Mouse (Mus musculus) layer of hippocampus, adult 18-20 months (tissue): ENCODE measurements around the gene Fam172a. TPM values are rescaled to one million over a fixed set of nuclear protein-coding genes. Genes with fewer than 3 reads are reported as not detected.

Experiments
- DNase-seq, 2 experiments: peaks; one replicate each; pipeline ENCODE4 v3.0.0; 2022; ENCODE audit warnings: low spot score in 2 of 2
- total RNA-seq, 2 experiments: library from RNA; stranded (reverse); gene quantifications; 2 replicates each; pipeline ENCODE4 v1.2.3; 2021

The Fam172a gene
- total RNA-seq, 2 experiments from 2014 or later, result 36.5 to 38.5 TPM

GRCm38 (mm10) chr13:78197819-78198390 lies 496.1 kb downstream of the Fam172a start:
- DNase-seq, result peak in 1 of 2 experiments; percentile 45

GRCm38 (mm10) chr13:78198391-78198870 lies 496.6 kb downstream of the Fam172a start:
- peak in 1 of 2 experiments; percentile 51 for DNase-seq

GRCm38 (mm10) chr13:78198871-78199641 lies 497.2 kb downstream of the Fam172a start:
- DNase-seq, result peak in 1 of 2 experiments; percentile 57

GRCm38 (mm10) chr13:78199642-78200160 lies 497.9 kb downstream of the Fam172a start, which contains the start of gene Nr2f1:
TSS of gene Nr2f1 (minus strand) at chr13:78199757.
- no peak for DNase-seq

- DNase-seq, result peak in 1 of 2 experiments; percentile 82
These were observed 498.6 kb downstream of the Fam172a start for GRCm38 (mm10) chr13:78200407-78200806.

GRCm38 (mm10) chr13:78200991-78201870 lies 499.4 kb downstream of the Fam172a start:
- DNase-seq, result peak; percentile 94 to 97

GRCm38 (mm10) chr13:78201871-78202565 lies 500.2 kb downstream of the Fam172a start:
- DNase-seq, result no peak

GRCm38 (mm10) chr13:78202574-78203347 lies 500.9 kb downstream of the Fam172a start:
- DNase-seq, result peak in 1 of 2 experiments; percentile 67

GRCm38 (mm10) chr13:78203348-78204061 lies 501.7 kb downstream of the Fam172a start:
- DNase-seq, result peak in 1 of 2 experiments; percentile 87

- no peak for DNase-seq
These were observed 503.6 kb downstream of the Fam172a start for GRCm38 (mm10) chr13:78205426-78205825.

- peak in 1 of 2 experiments; percentile 39 for DNase-seq
These were observed 505.1 kb downstream of the Fam172a start for GRCm38 (mm10) chr13:78206891-78207430.

- peak in 1 of 2 experiments; percentile 66 for DNase-seq
These were observed 506.2 kb downstream of the Fam172a start for GRCm38 (mm10) chr13:78207796-78208645.

- DNase-seq, result peak in 1 of 2 experiments; percentile 20
These were observed 507.0 kb downstream of the Fam172a start for GRCm38 (mm10) chr13:78208689-78209410.

- DNase-seq, result peak in 1 of 2 experiments; percentile 51
These were observed 507.8 kb downstream of the Fam172a start for GRCm38 (mm10) chr13:78209611-78210028.

GRCm38 (mm10) chr13:78210029-78210747 lies 508.4 kb downstream of the Fam172a start:
- DNase-seq, result peak in 1 of 2 experiments; percentile 64

- no peak for DNase-seq
These were observed 508.9 kb downstream of the Fam172a start for GRCm38 (mm10) chr13:78210748-78211089.
